In genomic region chr6:120196837-120197236, GRCm38 (mm10) we compare ENCODE assay signal across 10 mouse cellular contexts.
DNase-seq lines count a peak whose midpoint lies in the region; ATAC-seq and TF ChIP-seq lines count a peak whose summit lies in the region.
"Had no signal": no experiment of that assay in that cellular context is flagged by ENCODE, and none has a peak within 500 bp of the region (broad histone marks: within the 10 kb centered on the region; RNA-seq: fewer than 3 reads in every experiment).

No protein-coding gene starts in this region.

- no peaks in the 10 kb centered on the region for H3K79me2 ChIP-seq in CH12.LX (replicated peaks; ENCODE audit: control insufficient read depth, extremely low read depth, insufficient read depth, poor library complexity, severe bottlenecking)

- peaks cover 38% of the 10 kb centered on the region for H3K4me1 ChIP-seq in heart, embryonic 10.5 days
- H3K4me1 ChIP-seq in CH12.LX (ENCODE audit: control insufficient read depth in 1 of 2, insufficient read depth in 2 of 2) = peaks cover 8 to 53% of the 10 kb centered on the region in 2 experiments
- peaks cover 28% of the 10 kb centered on the region for H3K4me1 ChIP-seq in forebrain, embryonic 12.5 days

- TF ChIP-seq CTCF in CH12.LX (conservative IDR thresholded peaks at IDR 0.05 in 1 of 2, IDR thresholded peaks at IDR 0.05 in 1 of 2; ENCODE audit: low read depth in 2 of 2, low read length in 2 of 2) = peak in 1 of 2 experiments; percentile 80; a peak in 2 of 4 replicates

- ATAC-seq in forebrain, embryonic 12.5 days (ENCODE audit: low FRiP score) = no peak

- in situ Hi-C loops in CH12.LX (cut with MboI; ENCODE audit: low pct_ligation_motif_present, low pct_unique_long_range_greater_than_20kb, low sequenced_read_pairs) = loop anchor here (10.0 kb wide), 3 partner anchors 282 to 712 kb away; no protein-coding TSS in a partner anchor

- peak; percentile 64 for DNase-seq in heart, postnatal 4 days
- no peak for DNase-seq in heart, embryonic 10.5 days (ENCODE audit: low spot score)
- DNase-seq in 3134 (ENCODE audit: extremely low read depth, insufficient read length, low spot score) (peak; percentile 36), CH12.LX (ENCODE audit: extremely low read depth) (peak; percentile 85)
- DNase-seq in embryo, embryonic 10 days (ENCODE audit: low spot score) = peak; percentile 56
- peak; percentile 47 to 64 for DNase-seq in natural killer cell, adult 2 months (ENCODE audit: low spot score in 2 of 2)
- no peak for DNase-seq in ovary, adult 18-20 months (ENCODE audit: low spot score)

- TF ChIP-seq POLR2A in CH12.LX (IDR thresholded peaks at IDR 0.05; ENCODE audit: low read depth, low read length) = peak; percentile 59

- H3K9ac ChIP-seq in CH12.LX (ENCODE audit: insufficient read depth, low read depth) = no peak overlapping the region
- no peak overlapping the region for H3K9ac ChIP-seq in forebrain, embryonic 12.5 days
- H3K9ac ChIP-seq: embryonic facial prominence, embryonic 13.5 days; neural tube, embryonic 13.5 days had no signal

- no peak overlapping the region for H3K27ac ChIP-seq in heart, embryonic 10.5 days
- no peak overlapping the region for H3K27ac ChIP-seq in CH12.LX (ENCODE audit: insufficient read depth, low read depth)
- no peak overlapping the region for H3K27ac ChIP-seq in forebrain, embryonic 12.5 days
- H3K27ac ChIP-seq: embryonic facial prominence, embryonic 13.5 days; neural tube, embryonic 13.5 days had no signal

- TF ChIP-seq EP300 in CH12.LX (IDR thresholded peaks at IDR 0.05; ENCODE audit: low read length) = no peak

- no peaks in the 10 kb centered on the region for H3K9me3 ChIP-seq in heart, embryonic 10.5 days
- H3K9me3 ChIP-seq in CH12.LX (replicated peaks; ENCODE audit: low read length) = no peaks in the 10 kb centered on the region
- no peaks in the 10 kb centered on the region for H3K9me3 ChIP-seq in forebrain, embryonic 12.5 days
- H3K9me3 ChIP-seq: embryonic facial prominence, embryonic 13.5 days; neural tube, embryonic 13.5 days had no signal

- dilution Hi-C loops in CH12.LX (cut with MboI; ENCODE audit: extremely low pct_ligation_motif_present, extremely low pct_unique_long_range_greater_than_20kb, low sequenced_read_pairs) = no loop called here

- peaks cover 12% of the 10 kb centered on the region; the same call in 1 of the 2 replicates for H3K27me3 ChIP-seq in heart, embryonic 10.5 days (ENCODE audit: insufficient read depth, poor library complexity, severe bottlenecking)
- no peaks in the 10 kb centered on the region for H3K27me3 ChIP-seq in CH12.LX (replicated peaks)
- H3K27me3 ChIP-seq in forebrain, embryonic 12.5 days = 0 out of 2 replicates have a peak, but pooled peaks cover 11% of the 10 kb centered on the region
- H3K27me3 ChIP-seq: neural tube, embryonic 13.5 days had no signal

- no peaks in the 10 kb centered on the region for H3K36me3 ChIP-seq in heart, embryonic 10.5 days
- no peaks in the 10 kb centered on the region for H3K36me3 ChIP-seq in CH12.LX (replicated peaks in 1 of 2; ENCODE audit: control insufficient read depth in 1 of 2, insufficient read depth in 1 of 2, low read length in 1 of 2)
- no peaks in the 10 kb centered on the region for H3K36me3 ChIP-seq in forebrain, embryonic 12.5 days (replicated peaks)
- H3K36me3 ChIP-seq: embryonic facial prominence, embryonic 13.5 days; neural tube, embryonic 13.5 days had no signal

- TF ChIP-seq RAD21 in CH12.LX (IDR thresholded peaks at IDR 0.05; ENCODE audit: low read depth, low read length) = peak; percentile 87

- H3K4me3 ChIP-seq in heart, embryonic 10.5 days = no peak overlapping the region
- no peak overlapping the region for H3K4me3 ChIP-seq in CH12.LX (replicated peaks in 1 of 3; ENCODE audit: low read depth in 2 of 3, low read length in 2 of 3, poor library complexity in 1 of 3)
- no peak overlapping the region for H3K4me3 ChIP-seq in forebrain, embryonic 12.5 days (replicated peaks)
- H3K4me3 ChIP-seq: embryonic facial prominence, embryonic 13.5 days; neural tube, embryonic 13.5 days had no signal

- WGBS in heart, embryonic 10.5 days = 33% methylated on average over 2 of the region's 2 CpGs
- 42% methylated on average over 2 of the region's 2 CpGs for WGBS in forebrain, embryonic 12.5 days

- 0 out of 2 replicates have a peak overlapping the region, but pooled peaks have one; percentile 2 for H3K4me2 ChIP-seq in CH12.LX (ENCODE audit: insufficient read depth, low read depth, poor library complexity, severe bottlenecking)
- no peak overlapping the region for H3K4me2 ChIP-seq in forebrain, embryonic 12.5 days
- H3K4me2 ChIP-seq: embryonic facial prominence, embryonic 13.5 days; neural tube, embryonic 13.5 days had no signal

TF ChIP-seq in CH12.LX, 34 proteins besides CTCF, POLR2A, EP300 and RAD21:
- TF ChIP-seq UBTF (IDR thresholded peaks at IDR 0.05; ENCODE audit: low read depth, low read length) (no peak), TBP (conservative IDR thresholded peaks at IDR 0.05; ENCODE audit: low read depth, low read length) (peak; percentile 79), PAX5 (IDR thresholded peaks at IDR 0.05; ENCODE audit: low read length) (no peak), JUND (conservative IDR thresholded peaks at IDR 0.05; ENCODE audit: low read depth, low read length) (no peak), MAZ (IDR thresholded peaks at IDR 0.05; ENCODE audit: low read depth, low read length) (0 out of 2 replicates have a peak, but pooled peaks have one; percentile 55), TCF12 (IDR thresholded peaks at IDR 0.05; ENCODE audit: low read depth, low read length) (no peak), HCFC1 (IDR thresholded peaks at IDR 0.05; ENCODE audit: low read depth, low read length) (no peak), CHD2 (IDR thresholded peaks at IDR 0.05; ENCODE audit: low read length) (no peak; the same call in 1 of the 2 replicates), MYC (IDR thresholded peaks at IDR 0.05; ENCODE audit: low read depth, low read length) (no peak), SMC3 (IDR thresholded peaks at IDR 0.05; ENCODE audit: low read depth, low read length) (peak; percentile 72), CHD1 (IDR thresholded peaks at IDR 0.05; ENCODE audit: low read depth, low read length) (no peak), BHLHE40 (IDR thresholded peaks at IDR 0.05; ENCODE audit: low read depth, low read length) (no peak), ZMIZ1 (IDR thresholded peaks at IDR 0.05; ENCODE audit: low read depth, low read length) (peak; percentile 97), NRF1 (IDR thresholded peaks at IDR 0.05; ENCODE audit: low read depth, low read length) (0 out of 2 replicates have a peak, but pooled peaks have one; percentile 27), GABPA (IDR thresholded peaks at IDR 0.05; ENCODE audit: insufficient replicate concordance, low read depth, low read length) (no peak), ZNF384 (IDR thresholded peaks at IDR 0.05; ENCODE audit: low read depth, low read length) (no peak), ZC3H11A (IDR thresholded peaks at IDR 0.05; ENCODE audit: low read depth, low read length) (peak; percentile 56), KAT2A (IDR thresholded peaks at IDR 0.05; ENCODE audit: insufficient replicate concordance, low read length) (no peak), JUN (IDR thresholded peaks at IDR 0.05; ENCODE audit: insufficient read depth, low read depth, low read length) (no peak), ZKSCAN1 (IDR thresholded peaks at IDR 0.05; ENCODE audit: borderline replicate concordance, low read depth, low read length) (no peak), SIN3A (IDR thresholded peaks at IDR 0.05; ENCODE audit: low read length) (no peak; the same call in 1 of the 2 replicates), POLR2AphosphoS2 (IDR thresholded peaks at IDR 0.05; ENCODE audit: low read depth, low read length) (no peak), ETS1 (conservative IDR thresholded peaks at IDR 0.05; ENCODE audit: low read depth, low read length) (0 out of 2 replicates have a peak, but pooled peaks have one; percentile 6), IRF4 (IDR thresholded peaks at IDR 0.05; ENCODE audit: low read depth, low read length) (no peak), USF1 (IDR thresholded peaks at IDR 0.05; ENCODE audit: low read depth, low read length) (no peak), USF2 (conservative IDR thresholded peaks at IDR 0.05; ENCODE audit: low read depth, low read length) (no peak), MAX (IDR thresholded peaks at IDR 0.05; ENCODE audit: low read length) (no peak), MAFK (IDR thresholded peaks at IDR 0.05; ENCODE audit: insufficient replicate concordance, low read length) (no peak), MEF2A (IDR thresholded peaks at IDR 0.05; ENCODE audit: borderline replicate concordance, low read depth, low read length) (peak; percentile 12; the same call in 1 of the 2 replicates), NELFE (IDR thresholded peaks at IDR 0.05; ENCODE audit: low read depth, low read length) (peak; percentile 53), RCOR1 (conservative IDR thresholded peaks at IDR 0.05; ENCODE audit: low read depth, low read length) (no peak), E2F4 (IDR thresholded peaks at IDR 0.05; ENCODE audit: insufficient replicate concordance, low read depth, low read length) (no peak), MXI1 (IDR thresholded peaks at IDR 0.05; ENCODE audit: low read depth, low read length) (no peak), ELF1 (IDR thresholded peaks at IDR 0.05; ENCODE audit: low read depth, low read length) (peak; percentile 53)

Comparison
In these comparisons a context has a peak if more than half of its experiments do, and no peak if none do; other contexts are left out.
1. DNase-seq: peak in heart, postnatal 4 days (single experiment), 3134 (single experiment), CH12.LX (single experiment), embryo, embryonic 10 days (single experiment) and natural killer cell, adult 2 months (2 of 2); none in heart, embryonic 10.5 days (single experiment) and ovary, adult 18-20 months (single experiment).